In genomic region chr12:110070506-110070905, GRCm38 (mm10) we compare ENCODE assay signal across 14 mouse cellular contexts.
"Had no signal": no experiment of that assay in that cellular context is flagged by ENCODE, and none has a peak within 500 bp of the region (broad histone marks: within the 10 kb centered on the region; RNA-seq: fewer than 3 reads in every experiment).

No protein-coding gene starts in this region.

- DNase-seq: gastrocnemius, adult 2 months; gastrocnemius, postnatal 10 days; gastrocnemius, postnatal 25 days; heart, adult 18-20 months; heart, postnatal 10 days; heart, postnatal 36 days; kidney, adult 11 months; kidney, adult 2 months; kidney, adult 9 months; kidney, postnatal 14 days; kidney, postnatal 36 days; layer of hippocampus, adult 9-11 months; layer of hippocampus, postnatal 36 days; left cerebral cortex, postnatal 4 days had no signal
